Mouse (Mus musculus) neural tube, embryonic 10.5 days (tissue): Measurements from ENCODE around the gene Gm5798.
"Not testable (repeated sequence)": the region's sequence is repeated elsewhere in the genome, so short reads cannot be mapped to it uniquely, and the experiment has no call there.

Experiments used
- DNase-seq: peaks from one replicate; pipeline ENCODE4 v3.0.0-alpha.2; 2017; ENCODE audit warnings: low spot score; ENCODE audit errors: extremely low spot score

The Gm5798 gene

DNA sequence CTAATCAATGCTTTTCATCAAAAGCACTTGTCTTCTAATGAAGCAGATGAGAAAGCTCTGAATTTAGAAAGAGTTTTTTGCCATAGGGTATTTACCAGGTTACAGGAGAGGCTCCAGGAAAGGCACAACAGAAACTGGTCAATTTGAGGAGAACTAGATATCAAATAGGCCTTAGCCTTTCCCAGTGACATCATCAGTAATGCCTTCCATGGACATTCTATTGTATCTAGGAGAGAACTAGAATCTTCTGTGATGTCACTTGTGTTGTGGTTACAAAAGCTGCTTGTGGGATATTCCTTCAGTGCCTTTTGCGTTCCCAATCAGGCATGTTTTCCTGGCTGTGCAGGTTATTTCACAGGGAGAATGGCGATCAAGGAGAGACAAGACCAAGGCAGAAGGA is at the start of gene Gm5798:
Gm5798 (plus strand) TSS at position 301 of the 400 bp plus-strand sequence.
- DNase-seq, result not testable (repeated sequence)

DNA sequence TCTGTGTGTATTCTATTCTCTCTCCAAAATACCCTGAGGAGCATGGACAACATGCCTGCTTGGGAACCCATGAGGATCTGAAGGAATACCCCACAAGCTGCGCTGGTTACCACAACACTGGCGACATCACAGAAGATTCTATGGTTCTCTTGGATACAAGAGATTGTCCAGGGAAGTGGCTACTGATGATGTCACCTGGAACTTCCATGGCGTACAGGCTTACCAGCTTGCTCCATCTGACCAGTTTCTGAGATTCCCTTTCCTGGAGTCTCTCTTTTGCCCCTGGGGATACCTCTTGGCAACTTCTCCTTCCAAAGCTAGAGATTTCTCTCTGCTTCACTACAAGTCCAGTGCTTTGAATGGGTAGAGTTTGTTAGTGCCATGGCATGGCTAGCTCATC is 37.9 kb downstream of the Gm5798 start, which contains the start of gene Gm7945:
Gm7945 (minus strand) TSS at position 101 of the 400 bp plus-strand sequence.
- DNase-seq, result not testable (repeated sequence)
